Mouse (Mus musculus) midbrain, postnatal 0 days (tissue): ENCODE measurements at regions not wholly inside any gene's neighbourhood (a gene's known extent, or its start where the extent isn't known, plus 50 kb on each side); places are given as distances from the start of the nearest gene placed in this dataset.
A peak's percentile ranks its signal among the peaks of the same experiment; 100 is the strongest.

ENCODE experiments used
- ATAC-seq: fragments of 200-750 bp; cut with Nextera tagmentation; 2 replicates; pipeline ENCODE4 v1.8.0; 2017; ENCODE audit warnings: moderate number of reproducible peaks, mild to moderate bottlenecking, moderate TSS enrichment, moderate library complexity; ENCODE audit not compliant: low FRiP score
- DNase-seq: peaks from one replicate; pipeline ENCODE4 v3.0.0-alpha.2; 2015; ENCODE audit warnings: low spot score
- H3K27ac ChIP-seq: fragments of 300-500 bp; sonication (generic); 2 replicates; pipeline ENCODE4 v1.5.1; 2014; ENCODE audit warnings: low read depth, mild to moderate bottlenecking, low read length, mixed read lengths
- H3K27me3 ChIP-seq: fragments of 300-500 bp; sonication (generic); 2 replicates; pipeline ENCODE4 v1.6.1; 2014; ENCODE audit warnings: low read length, control low read depth, mixed read lengths; ENCODE audit not compliant: insufficient read depth
- H3K36me3 ChIP-seq: fragments of 300-500 bp; sonication (generic); 2 replicates; pipeline ENCODE4 v1.6.1; 2014; ENCODE audit warnings: low read length, control low read depth, mixed read lengths; ENCODE audit not compliant: insufficient read depth
- H3K4me1 ChIP-seq: fragments of 300-500 bp; sonication (generic); 2 replicates; pipeline ENCODE4 v1.6.1; 2014; ENCODE audit warnings: mild to moderate bottlenecking, control low read depth, antibody characterized with exemption, low read length, mixed read lengths; ENCODE audit not compliant: insufficient read depth
- H3K4me2 ChIP-seq: fragments of 300-500 bp; sonication (generic); 2 replicates; pipeline ENCODE4 v1.6.1; 2014; ENCODE audit warnings: low read depth, mild to moderate bottlenecking, low read length, mixed read lengths; ENCODE audit not compliant: poor library complexity, severe bottlenecking
- H3K4me3 ChIP-seq: fragments of 300-500 bp; sonication (generic); 2 replicates; pipeline ENCODE4 v1.5.1; 2014; ENCODE audit warnings: low read depth, mild to moderate bottlenecking, low read length, moderate library complexity
- H3K9ac ChIP-seq: fragments of 300-500 bp; sonication (generic); replicated peaks from 2 replicates; pipeline ENCODE4 v1.6.1; 2014; ENCODE audit warnings: mild to moderate bottlenecking, low read length, moderate library complexity, mixed read lengths; ENCODE audit not compliant: poor library complexity, severe bottlenecking
- H3K9me3 ChIP-seq: fragments of 300-500 bp; sonication (generic); 2 replicates; pipeline ENCODE4 v1.6.1; 2016; ENCODE audit warnings: low read length, control low read depth
- CTCF ChIP-seq: IDR thresholded peaks from 2 replicates; pipeline ENCODE4 v1.5.1; 2016; ENCODE audit warnings: antibody characterized with exemption, mild to moderate bottlenecking
- WGBS: fragments of 180-500 bp; shearing (Covaris S2); extraction: QIAGEN DNeasy Blood & Tissue Kit; methylation state at CpG from one replicate; pipeline ENCODE4 v1.1.7; 2014; 5-methylcytosine and 5-hydroxymethylcytosine counted together

DNA sequence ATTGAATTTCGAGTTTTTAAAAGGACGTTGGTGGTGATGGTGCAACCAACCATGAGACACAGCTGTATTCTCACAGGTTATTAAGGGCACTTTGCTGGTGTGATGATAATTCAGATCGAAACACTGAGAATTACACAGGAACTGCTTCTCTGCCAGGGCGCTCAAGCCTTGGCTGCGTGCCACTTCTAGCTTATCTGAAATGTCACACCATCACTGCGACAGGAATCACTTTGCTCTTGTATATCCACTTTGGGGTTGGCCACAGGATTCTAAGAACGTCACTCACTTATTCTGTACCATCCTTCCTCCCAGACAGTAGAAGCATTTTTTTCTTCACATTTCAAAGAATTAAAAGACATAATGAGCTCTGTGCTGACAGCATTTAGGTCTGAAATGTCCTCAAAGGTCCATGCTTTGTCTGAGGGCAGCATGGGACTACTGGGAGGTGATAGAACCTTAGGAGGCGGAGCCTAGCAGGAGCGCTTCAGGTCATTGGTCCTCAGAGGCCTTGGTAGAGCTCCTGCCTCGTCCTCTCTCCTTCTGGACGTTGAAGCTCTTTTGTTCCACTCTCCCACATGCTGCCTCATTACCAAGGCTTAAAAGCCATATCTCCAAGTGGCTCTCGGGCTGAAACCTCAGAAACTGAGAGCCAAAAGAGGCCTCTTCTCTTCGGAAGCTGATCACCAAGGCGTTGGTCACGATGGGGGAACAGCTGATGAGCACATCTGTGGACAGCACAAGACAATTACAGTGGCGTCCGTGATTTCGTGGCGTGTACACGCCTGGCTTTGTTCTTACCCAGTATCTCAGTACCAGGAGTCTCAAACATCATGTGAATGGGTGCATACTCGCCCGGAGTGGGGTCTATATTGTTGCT lies 167.7 kb downstream of the Enc1 start:
- Histone ChIP-seq H3K4me2 (no peak overlapping the region), H3K36me3 (no peaks in the 10 kb centered on the region), H3K4me3 (no peak overlapping the region), H3K9ac (no peak overlapping the region), H3K4me1 (peaks cover 8% of the 10 kb centered on the region; the same call in 1 of the 2 replicates), H3K27ac (no peak overlapping the region; the same call in 1 of the 2 replicates), H3K9me3 (no peaks in the 10 kb centered on the region), H3K27me3 (no peaks in the 10 kb centered on the region)
- ATAC-seq = no peak
- no peak for TF ChIP-seq CTCF
- DNase-seq = peak; percentile 51
- 62% methylated on average over 22 of the region's 22 CpGs for WGBS

- H3K9me3 ChIP-seq = no peaks in the 10 kb centered on the region
- ATAC-seq (no peak), DNase-seq (no peak)
- peaks cover 8% of the 10 kb centered on the region; the same call in 1 of the 2 replicates for H3K4me1 ChIP-seq
- no peak overlapping the region for H3K4me3 ChIP-seq
- no peaks in the 10 kb centered on the region for H3K27me3 ChIP-seq
- no peak overlapping the region for H3K4me2 ChIP-seq
- no peak overlapping the region for H3K27ac ChIP-seq
- no peak for TF ChIP-seq CTCF
- H3K9ac ChIP-seq = no peak overlapping the region
- WGBS = 45% methylated on average over 2 of the region's 2 CpGs
- H3K36me3 ChIP-seq = no peaks in the 10 kb centered on the region
These were observed 166.9 kb downstream of the Enc1 start for GRCm38 (mm10) chr13:97407773-97408172.

- 33% methylated on average over 7 of the region's 7 CpGs for WGBS
- Histone ChIP-seq H3K4me2 (no peak overlapping the region), H3K9ac (no peak overlapping the region), H3K36me3 (no peaks in the 10 kb centered on the region), H3K4me1 (peaks cover 8% of the 10 kb centered on the region; the same call in 1 of the 2 replicates), H3K27ac (no peak overlapping the region), H3K27me3 (no peaks in the 10 kb centered on the region), H3K9me3 (no peaks in the 10 kb centered on the region), H3K4me3 (no peak overlapping the region)
- no peak for TF ChIP-seq CTCF
- no peak for ATAC-seq
- DNase-seq = no peak
These were observed 165.8 kb downstream of the Enc1 start for GRCm38 (mm10) chr13:97406678-97407077.

GRCm38 (mm10) chr13:97402164-97402761 lies 161.4 kb downstream of the Enc1 start:
- DNase-seq = no peak
- ATAC-seq = no peak
- Histone ChIP-seq H3K4me2 (no peak overlapping the region), H3K27me3 (no peaks in the 10 kb centered on the region), H3K4me1 (no peaks in the 10 kb centered on the region), H3K36me3 (no peaks in the 10 kb centered on the region), H3K27ac (no peak overlapping the region), H3K9ac (no peak overlapping the region), H3K4me3 (no peak overlapping the region), H3K9me3 (no peaks in the 10 kb centered on the region)
- TF ChIP-seq CTCF = no peak
- 38% methylated on average over 10 of the region's 10 CpGs for WGBS

GRCm38 (mm10) chr13:97401620-97402019 lies 160.7 kb downstream of the Enc1 start:
- H3K9me3 ChIP-seq = no peaks in the 10 kb centered on the region
- H3K27ac ChIP-seq = no peak overlapping the region
- H3K9ac ChIP-seq = no peak overlapping the region
- no peak overlapping the region for H3K4me2 ChIP-seq
- no peak overlapping the region for H3K4me3 ChIP-seq
- 80% methylated on average over 7 of the region's 7 CpGs for WGBS
- H3K27me3 ChIP-seq = no peaks in the 10 kb centered on the region
- ATAC-seq (no peak), DNase-seq (no peak)
- no peak for TF ChIP-seq CTCF
- no peaks in the 10 kb centered on the region for H3K4me1 ChIP-seq
- no peaks in the 10 kb centered on the region for H3K36me3 ChIP-seq

- H3K4me3 ChIP-seq = no peak overlapping the region
- TF ChIP-seq CTCF = no peak
- no peak for ATAC-seq
- H3K4me1 ChIP-seq = no peaks in the 10 kb centered on the region
- no peaks in the 10 kb centered on the region for H3K27me3 ChIP-seq
- H3K9me3 ChIP-seq = no peaks in the 10 kb centered on the region
- 90% methylated on average over 1 of the region's 1 CpGs for WGBS
- H3K36me3 ChIP-seq = no peaks in the 10 kb centered on the region
- DNase-seq = no peak
- no peak overlapping the region for H3K27ac ChIP-seq
- H3K4me2 ChIP-seq = no peak overlapping the region
- H3K9ac ChIP-seq = no peak overlapping the region
These were observed 157.1 kb downstream of the Enc1 start for GRCm38 (mm10) chr13:97398041-97398440.
